Mouse (Mus musculus): ENCODE results near the gene Nfil3.

Nfil3 gene

DNA sequence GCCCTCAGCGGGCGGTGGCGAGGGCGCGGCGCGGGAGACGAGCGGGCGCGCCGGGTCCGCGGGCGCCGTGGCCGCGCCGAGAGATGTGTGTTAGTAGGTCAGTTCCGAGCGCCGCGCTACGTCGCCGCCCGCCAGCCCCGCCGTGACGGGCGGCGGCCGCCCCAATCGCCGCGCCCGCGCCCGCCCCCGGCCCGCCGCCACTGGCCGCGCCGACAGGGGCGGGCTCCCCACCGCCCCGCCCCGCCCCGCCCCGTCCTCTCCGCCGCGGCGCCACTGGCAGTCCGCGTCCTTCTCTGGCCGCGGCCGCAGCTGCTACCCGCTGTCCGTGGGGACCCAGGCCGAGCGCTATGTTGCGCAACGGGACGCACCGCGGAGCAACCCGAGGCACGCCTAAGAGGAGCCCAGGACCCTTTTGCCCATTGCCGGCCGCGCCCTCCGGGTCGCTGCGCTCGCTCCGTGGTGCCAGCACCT is at the start of gene Nfil3:
Gene Nfil3 (minus strand): TSS at position 123 of the 471 bp plus-strand sequence.
- peak; percentile 64 for DNase-seq (ENCODE audit: low read depth, low spot score)

DNA sequence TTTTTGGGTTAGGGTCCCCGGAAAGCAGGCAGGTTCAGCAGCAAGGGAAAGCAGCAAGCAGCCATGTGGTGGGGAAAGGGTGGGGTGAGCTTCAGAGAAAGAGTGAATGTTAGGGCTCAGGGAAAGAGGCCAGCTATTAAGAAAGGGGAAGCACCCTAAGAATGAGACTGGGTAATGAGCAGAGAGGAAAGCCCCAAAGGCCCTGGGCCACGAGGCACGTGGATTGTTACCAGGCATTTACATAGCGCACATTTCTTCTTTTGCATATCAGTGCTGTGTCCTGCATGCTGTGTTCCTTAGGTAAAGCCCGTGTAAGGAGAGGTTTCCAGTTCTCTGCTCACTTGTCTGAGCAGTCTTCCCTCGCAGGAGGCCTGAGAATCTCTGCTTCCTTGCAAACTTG is 43.4 kb upstream of the Nfil3 start:
- DNase-seq (ENCODE audit: low read depth, low spot score), result no peak

DNA sequence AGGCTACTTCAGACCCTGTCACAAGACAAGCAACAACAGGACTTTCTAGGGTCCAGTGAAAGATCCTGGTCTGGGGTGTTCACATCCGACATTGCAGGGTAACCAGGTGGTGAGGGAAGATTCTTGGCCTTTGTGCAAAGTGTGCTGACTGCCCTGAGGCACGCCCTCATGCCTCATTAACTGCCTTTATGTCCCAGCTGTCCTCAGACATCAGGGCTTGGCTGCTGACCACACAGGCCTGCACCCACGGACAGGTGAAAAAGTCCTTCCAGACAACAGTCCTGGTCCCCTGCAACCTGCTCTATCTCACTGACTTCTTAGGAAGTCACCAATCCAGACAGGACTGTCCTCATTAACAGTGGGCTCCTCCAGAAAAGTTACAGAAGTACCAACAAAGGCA is 39.4 kb upstream of the Nfil3 start:
- no peak for DNase-seq (ENCODE audit: low read depth, low spot score)

DNA sequence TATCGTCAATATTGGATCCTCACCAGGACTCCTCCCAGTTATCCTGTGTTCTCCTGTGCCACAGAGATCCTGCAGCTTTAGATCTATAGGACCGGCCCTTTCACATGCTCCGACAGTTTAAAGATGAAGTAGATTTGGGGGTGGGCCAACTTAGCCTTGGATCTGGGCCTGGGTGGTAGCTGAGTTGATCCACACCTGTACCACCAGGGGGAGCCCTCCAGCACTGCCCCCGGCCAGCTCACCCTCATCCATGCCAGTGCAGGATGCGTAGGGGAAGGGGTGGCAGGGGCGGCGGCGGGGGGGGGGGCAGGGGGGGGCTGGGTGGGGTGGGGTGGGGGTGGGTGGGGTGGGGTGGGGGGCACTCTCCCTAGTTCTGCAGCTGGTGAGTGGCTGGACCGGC is 38.7 kb upstream of the Nfil3 start:
- DNase-seq (ENCODE audit: low read depth, low spot score), result no peak

DNA sequence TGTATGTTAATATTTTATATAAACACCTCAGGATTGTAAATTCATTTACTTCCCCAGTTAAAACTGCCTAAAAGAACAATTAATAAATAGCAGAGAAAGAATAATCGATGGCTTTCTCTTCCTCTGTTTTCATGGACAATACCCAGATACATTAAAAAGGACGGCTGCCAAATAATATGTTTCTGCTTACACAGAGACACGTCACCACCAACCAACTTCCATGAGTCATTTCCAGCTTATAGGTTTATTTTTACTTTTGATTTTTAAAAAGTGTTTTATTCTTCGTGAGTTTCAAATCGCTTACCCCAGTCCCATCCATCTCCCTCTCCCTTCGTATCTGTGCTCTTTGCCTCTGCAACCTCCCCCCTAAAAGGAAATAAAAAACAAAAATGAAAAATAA is 38.1 kb upstream of the Nfil3 start:
- no peak for DNase-seq (ENCODE audit: low read depth, low spot score)

DNA sequence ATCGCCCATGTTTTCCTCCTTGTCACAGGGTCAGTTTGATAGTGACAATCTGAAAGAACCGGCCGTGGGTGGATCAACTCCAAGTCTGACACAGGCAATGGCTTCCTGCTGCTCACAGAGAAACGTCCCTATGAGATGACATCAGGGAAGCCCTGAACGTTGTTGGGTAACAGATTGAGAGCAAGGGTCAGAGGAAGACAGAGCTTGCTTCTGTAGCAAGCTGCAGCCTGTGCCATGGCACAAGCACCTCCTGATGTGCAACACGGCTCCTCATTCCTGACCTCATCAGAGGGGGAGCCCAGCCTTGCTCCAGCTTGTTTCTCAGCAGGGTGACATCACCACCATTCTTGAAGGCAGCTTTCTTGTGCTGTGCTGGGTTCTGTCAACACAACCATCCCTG is 37.1 kb upstream of the Nfil3 start:
- DNase-seq (ENCODE audit: low read depth, low spot score), result no peak

DNA sequence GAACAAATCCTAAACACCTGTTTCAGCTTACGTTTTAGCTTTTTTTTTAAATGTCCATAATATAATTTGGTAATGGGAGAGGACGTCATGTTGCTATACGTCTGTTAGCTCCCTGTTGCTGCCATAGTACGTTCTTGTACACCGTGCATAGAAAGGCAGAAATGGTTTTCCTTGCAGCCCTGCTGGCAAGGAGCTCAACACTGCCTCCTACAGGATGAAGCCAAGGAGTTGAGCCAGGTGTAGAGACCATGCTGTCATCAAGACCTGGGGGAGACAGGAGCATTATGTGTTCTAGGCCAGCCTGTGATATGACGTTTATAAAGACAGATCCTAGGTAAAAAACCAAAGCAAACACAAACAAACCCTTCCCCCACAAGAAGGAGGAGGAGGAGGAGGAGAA is 36.2 kb upstream of the Nfil3 start:
- DNase-seq (ENCODE audit: low read depth, low spot score), result no peak

DNA sequence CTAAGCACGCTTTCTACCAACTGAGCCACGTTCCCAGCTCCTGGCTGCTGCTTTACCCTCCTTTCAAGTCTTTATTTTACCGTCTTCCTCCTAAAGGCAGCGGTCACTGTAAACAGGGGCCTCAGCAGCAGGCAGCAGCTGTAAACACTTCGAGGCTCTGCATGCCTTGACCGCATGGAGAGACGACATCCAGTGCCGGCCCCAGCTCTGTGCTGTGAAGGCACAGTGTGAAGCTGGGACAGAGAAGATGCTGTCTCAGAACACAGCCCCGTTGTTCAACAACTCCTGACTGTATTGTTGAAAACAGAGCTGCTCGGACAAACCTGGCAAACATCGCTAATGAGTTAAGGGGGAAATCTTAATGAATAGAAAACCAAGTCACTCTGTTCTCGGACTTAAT is 30.6 kb upstream of the Nfil3 start:
- no peak for DNase-seq (ENCODE audit: low read depth, low spot score)

DNA sequence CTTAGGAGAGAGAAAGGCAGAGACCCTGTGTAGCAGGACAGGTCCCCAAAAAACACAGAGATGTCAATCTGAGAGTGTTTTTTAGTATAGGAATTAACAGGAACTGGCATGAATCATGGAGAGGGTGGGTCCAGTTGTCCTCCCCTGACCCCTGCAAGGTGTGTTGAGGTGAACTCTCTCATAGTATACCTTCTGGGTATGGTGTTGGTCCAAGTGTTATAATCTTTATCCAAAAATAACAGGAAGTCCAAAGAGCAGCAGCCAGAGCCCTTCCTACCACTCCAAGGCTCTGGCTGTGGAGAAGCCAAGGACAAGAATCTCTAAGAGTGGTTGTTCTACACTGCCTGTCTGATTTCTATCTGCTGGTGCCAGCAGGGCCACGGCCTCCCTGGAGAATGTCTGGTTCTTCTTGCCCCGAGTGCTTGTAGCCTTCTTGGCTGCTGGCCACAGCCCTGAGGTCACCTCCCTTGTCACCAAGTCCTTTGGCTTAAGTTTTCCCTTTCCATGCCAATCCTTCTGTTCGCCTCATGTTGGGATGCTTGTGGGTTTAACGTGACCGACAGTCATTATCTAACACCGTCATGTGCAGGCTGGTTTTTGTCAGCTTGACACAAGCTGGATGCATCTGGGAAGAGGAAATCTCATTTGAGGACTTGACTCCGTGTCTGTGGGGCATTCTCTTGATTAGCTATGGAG is 27.8 kb upstream of the Nfil3 start:
- DNase-seq (ENCODE audit: low read depth, low spot score), result no peak

DNA sequence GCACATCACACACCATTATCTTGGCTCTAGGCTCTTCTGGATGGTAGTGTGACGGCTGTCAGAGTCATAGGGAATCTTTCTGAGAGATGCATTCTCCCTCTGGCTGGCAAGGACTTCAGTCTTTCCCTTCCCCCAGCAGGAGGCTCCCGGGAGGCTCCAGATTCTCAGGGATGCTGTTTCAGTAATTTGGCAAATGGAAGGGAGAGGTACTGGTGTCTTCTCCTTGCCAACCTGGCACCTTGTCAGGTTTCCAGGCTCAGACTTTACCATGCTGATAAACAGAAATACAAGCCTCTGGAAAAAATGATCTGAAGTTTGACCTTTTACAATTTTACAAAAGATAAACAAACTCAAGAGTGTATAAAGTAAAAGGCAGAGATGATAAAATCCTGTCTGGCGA is 26.9 kb upstream of the Nfil3 start:
- DNase-seq (ENCODE audit: low read depth, low spot score), result no peak

DNA sequence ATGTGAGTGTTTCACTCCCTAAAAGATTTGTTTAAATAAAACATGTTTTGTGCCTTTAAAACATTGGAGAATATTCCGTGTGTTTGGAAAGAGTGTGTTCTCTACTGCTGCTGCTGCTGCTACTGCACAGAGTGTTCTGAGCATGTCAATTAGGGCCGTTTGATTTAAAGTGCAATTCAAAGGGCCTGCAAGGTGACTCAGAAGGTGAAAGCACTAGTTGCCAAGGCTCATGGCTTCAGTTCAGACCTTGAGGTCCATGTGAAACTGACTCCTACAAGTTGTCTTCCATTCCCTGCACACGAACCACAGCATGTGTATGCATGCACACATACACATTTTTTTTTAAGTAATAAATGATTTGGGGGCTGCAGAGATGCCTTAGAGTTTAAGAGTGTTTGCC is 22.4 kb upstream of the Nfil3 start:
- DNase-seq (ENCODE audit: low read depth, low spot score), result no peak

DNA sequence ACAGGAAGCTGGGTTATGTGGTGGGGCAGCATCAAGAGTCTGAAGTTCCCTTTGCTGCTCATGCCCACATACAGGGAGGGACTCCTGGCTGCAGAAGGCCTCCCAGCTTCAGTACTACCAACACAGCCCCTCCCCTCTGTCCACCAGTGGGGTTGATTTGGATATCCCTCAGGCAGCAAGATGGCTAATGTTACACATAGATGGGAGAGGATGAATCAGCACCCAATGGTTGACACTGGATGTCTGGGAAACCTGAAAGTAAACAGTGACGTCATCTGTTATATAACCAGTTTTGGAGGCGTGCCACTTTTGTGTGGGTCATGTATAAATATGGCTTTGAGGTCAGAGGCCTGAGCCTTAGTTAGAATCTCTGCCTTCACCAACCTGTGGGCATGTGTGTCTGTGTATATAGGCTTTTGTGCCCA is 20.6 kb upstream of the Nfil3 start:
- DNase-seq (ENCODE audit: low read depth, low spot score), result no peak

DNA sequence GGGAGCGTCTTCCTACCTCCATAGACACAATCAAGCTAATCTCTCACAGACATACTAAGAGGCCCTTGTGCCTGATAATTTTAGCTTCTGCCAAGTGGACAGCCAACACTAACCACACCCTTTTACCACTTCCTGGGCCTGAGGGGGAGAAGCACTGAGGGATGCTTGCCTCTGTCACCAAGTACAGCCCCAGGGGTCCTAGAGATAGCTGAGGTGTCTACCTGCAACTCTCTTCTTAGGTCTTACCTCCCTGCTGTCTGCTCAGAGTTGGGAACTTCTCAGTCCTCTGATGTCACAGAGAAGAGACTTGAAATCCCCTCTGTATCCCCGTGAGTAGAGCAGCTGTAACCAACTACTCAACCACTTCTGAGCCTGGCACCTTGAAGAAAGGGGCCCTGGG is 19.6 kb upstream of the Nfil3 start:
- DNase-seq (ENCODE audit: low read depth, low spot score), result no peak

DNA sequence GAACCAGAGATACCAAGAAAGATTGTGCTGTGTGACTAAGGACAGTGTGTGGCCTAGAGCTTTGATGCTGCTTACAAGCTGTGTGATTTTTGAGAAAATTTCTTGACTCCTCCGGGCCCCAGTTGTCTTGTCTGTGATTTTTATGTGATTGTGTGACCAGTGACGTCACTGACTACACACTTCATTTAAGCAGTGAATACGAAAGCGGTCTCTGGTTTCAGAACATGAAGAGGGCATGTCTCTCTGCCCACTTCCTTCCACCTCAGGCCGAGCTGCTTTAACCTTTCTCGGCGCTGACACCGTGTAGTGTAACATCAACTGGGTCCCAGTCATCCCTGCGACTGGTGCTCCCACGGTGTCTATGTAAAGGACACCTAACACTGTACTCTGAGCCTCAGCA is 17.7 kb upstream of the Nfil3 start:
- DNase-seq (ENCODE audit: low read depth, low spot score), result no peak

DNA sequence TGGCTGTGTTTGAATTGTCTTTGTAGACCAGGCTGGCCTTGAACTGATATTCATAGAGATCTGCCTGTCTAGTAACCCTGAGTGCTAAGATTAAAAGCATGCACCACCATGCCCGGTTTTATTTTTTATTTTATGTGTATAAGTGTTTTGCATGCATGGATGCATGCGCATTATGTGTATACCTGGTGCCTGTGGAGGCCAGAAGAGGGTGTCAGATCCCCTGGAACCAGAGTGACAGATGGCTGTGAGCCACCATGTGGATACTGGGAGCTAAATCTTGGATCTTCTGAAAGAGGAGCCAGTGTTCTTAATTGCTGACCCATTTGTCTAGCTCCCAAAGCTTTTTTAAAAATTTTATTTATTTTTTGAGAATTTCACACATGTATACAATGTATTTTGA is 16.9 kb upstream of the Nfil3 start:
- no peak for DNase-seq (ENCODE audit: low read depth, low spot score)

DNA sequence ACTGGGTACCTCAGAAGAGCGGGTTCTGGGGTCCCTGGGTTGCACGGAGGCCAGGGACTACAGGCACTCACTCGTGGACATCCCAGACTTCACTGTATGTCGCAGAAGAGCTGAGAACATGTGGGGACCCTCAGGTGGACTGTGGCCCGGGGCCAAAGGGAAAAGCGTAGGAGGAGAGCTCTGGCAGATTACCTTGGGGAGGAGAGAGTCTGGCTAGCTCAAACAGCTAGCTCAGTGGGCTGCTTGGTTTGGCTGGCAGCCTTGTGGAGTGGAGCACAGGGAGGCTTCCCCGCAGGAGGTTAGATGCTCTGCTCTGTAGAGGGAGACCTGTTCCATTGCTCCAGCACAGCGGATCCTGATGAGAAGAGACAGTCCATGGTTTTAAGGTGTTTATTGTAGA is 15.3 kb upstream of the Nfil3 start:
- no peak for DNase-seq (ENCODE audit: low read depth, low spot score)

DNA sequence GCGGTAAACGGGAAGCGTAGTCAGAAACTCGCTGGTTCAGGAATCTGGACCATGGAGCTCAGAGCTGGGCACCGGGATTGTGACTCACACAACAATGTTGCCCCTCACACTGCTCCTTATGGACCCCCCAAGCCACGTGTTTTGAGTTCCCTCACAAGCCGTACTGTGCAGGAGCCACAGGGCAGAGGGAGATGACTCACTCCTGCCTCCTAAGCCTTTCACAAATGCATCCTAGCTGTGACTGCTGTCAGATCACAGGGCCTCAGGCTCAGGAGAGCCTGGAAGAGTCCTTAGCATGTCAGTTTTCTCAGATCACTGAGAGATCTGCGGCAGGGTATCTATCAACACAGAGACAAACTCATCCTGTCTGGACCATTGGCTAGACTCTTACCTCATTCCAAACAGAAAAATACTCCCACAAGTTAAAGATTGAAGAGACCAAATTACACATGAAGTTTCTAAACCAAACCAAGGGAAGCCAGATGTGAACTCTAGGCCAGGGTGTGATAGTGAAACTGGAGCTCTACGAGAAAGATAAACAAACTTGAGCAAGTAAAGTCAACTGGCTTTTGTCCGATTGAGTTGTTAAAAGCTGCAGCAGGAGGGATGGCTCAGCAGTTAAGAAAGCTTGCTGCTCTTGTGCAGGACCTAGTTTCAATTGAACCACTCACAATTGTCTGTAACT is 13.5 kb upstream of the Nfil3 start:
- DNase-seq (ENCODE audit: low read depth, low spot score), result no peak

DNA sequence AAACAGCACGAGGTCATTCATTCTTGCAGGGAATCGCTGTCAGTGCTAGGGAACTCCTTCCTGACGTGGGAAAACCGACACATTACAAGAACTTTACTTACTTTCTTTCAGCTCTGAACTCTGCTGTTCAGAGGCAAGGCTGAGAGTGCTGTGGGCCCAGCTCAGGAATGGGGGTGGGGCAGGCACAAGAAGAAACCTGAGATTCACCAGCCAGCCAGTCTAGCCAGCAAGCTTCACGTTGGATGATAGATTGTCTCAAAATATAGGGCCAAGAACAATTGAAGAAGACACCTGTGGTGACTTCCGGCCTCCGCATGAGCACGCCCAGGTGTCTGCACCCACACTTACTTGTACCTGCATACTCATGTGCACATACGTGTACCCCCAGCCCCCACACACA is 9.3 kb upstream of the Nfil3 start:
- DNase-seq (ENCODE audit: low read depth, low spot score), result no peak

DNA sequence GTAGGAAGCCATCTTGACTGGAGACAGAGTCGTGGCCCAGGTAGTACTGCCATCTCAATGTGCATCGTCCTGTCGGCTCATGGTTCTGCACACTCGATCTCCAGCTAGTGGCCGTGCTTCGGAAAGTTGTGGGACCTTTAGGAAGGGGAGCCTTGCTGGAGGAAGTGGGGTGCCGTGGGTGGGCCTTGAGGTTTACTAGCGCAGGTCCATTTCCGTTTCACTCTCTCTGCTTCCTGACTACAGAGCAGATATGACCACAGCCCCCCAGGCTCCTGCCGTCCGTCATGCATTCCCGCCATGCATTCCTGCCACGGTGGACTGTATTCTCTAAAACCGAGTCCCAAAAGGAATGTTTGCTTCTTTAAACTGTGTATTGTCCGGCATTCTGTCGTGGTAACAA is 8.1 kb upstream of the Nfil3 start:
- DNase-seq (ENCODE audit: low read depth, low spot score), result no peak

DNA sequence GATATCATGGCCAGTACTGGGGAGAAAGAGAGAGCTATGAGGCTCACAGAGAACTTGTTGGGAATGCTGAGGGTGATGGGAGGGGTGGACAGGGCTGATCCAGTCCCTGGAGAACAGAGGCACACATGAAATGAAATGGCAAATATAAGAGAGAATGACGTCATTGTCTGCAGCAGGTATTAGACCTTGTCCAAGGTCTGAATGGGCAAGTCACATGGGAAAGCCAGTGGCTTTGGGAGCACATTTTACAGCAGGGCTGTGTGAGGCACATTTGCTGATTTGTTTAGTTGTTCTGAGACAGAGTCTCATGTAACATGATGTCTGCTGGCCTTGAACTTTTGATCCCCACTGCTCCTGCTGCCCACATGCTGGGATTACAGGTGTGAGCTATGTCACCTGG is 7.0 kb upstream of the Nfil3 start:
- no peak for DNase-seq (ENCODE audit: low read depth, low spot score)

DNA sequence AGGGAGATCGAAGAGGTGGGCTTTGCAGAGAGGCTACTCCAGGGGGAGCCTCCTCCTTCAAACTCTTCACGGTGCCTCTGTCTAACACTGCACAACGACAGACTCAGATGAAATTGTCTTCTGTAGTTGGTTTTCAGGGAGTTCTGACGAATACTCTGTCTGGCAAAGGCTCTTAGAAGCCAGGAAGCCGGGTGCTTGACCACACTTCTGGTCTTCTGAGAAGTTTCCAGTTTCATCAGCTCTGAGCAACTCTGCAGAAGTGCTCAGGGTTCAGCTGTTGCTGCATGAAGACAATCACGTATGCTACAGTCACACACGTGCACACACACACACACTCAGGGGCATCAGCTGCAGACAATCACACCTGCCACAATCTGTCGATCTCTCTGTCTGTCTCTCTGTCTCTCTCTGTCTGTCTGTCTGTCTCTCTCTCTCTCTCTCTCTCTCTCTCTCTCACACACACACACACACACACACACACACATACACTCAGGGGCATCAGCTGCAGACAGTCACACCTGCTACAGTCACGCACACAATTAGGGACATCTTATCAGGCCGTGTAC is 5.4 kb upstream of the Nfil3 start:
- no peak for DNase-seq (ENCODE audit: low read depth, low spot score)

DNA sequence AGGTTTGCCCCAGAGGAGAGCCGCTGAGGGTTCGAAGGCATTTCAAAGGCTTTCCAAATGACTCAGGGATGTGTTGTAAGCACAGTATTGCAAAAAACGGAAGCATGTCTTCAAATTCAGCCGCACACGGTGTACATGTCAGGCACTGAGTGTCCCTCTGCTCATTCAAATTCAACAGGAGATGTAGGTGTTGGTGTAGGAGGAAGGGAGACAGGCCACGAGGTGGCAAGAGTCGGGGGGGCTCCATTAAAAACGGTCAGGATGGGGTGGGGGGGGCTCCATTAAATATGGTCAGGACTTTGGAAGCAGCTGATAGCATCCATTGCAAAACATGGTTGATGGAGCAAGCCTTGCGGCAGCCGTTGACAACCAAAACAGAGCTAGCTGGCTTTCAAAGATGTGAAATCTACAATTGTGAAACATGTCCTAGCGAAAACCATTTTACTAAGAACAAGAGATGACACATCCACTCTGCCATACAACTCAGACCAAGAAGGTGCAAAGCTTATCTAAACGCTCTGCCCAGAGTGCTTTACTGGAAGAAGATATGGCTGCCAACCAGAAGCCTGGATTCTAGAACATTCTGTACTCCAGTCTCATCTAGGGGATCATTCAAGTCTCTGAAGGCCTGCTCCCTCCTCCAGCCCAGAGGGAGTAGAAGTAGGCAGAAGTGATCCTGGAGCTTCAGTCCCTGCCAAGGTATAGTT is 4.8 kb upstream of the Nfil3 start:
- no peak for DNase-seq (ENCODE audit: low read depth, low spot score)

DNA sequence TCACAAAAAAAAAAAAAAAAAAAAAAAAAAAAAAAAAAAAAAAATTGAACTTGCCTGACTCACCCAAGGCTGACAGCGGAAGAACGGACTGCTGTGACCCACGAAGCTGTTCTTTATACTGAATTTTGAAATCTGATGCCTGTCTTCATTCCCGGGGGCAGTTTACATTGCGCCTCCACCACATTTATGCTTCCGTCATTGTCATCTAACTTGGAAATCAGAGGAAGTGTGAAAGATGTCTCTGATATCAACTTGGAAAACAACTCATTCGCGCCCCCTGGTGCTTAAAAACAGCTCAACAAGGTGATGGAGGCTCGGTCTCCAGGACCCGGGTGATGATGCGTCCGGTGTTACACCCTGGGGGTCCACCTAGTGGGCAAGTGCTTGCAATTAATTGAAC is 1.8 kb upstream of the Nfil3 start:
- no peak for DNase-seq (ENCODE audit: low read depth, low spot score)
